Mouse (Mus musculus): ENCODE measurements at regions not wholly inside any gene's neighbourhood (a gene's known extent, or its start where the extent isn't known, plus 50 kb on each side); places are given as distances from the start of the nearest gene placed in this dataset.

DNA sequence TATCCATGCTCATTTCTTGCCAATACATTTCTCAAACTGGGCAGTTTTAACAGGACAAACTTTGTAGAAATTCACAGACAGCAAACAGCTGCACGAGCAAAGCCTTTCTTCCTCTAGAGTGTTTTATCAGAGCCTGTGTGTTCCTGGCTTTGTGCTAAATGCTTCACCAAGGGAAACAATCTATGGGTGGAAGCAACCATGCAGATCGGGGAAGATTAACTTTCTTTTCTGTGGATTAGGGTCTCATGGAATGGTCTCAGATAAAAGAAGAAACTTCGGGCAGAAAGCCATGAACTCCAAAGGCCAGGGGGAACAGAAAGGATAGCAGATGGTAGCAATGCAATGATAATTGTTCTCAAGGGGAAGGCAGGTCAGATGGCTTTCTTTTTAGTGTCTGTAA, 349.7 kb downstream of the Bckdhb start:
- 62% methylated on average over 3 of the region's 3 CpGs for WGBS
- no peak for ATAC-seq (replicated peaks; ENCODE audit: insufficient number of reproducible peaks, low FRiP score, low TSS enrichment, low read depth)
- no peak for DNase-seq (ENCODE audit: low spot score)
- Histone ChIP-seq H3K36me3 (replicated peaks; ENCODE audit: control insufficient read depth, insufficient read depth, low read depth, low read length) (no peaks in the 10 kb centered on the region), H3K4me2 (ENCODE audit: low read depth, low read length) (no peak overlapping the region), H3K4me1 (ENCODE audit: control insufficient read depth, insufficient read depth, low read length) (no peaks in the 10 kb centered on the region), H3K9me3 (replicated peaks; ENCODE audit: control insufficient read depth, low read length) (no peaks in the 10 kb centered on the region), H3K27me3 (ENCODE audit: control insufficient read depth, insufficient read depth, low read length) (no peaks in the 10 kb centered on the region), H3K9ac (replicated peaks; ENCODE audit: low read length) (no peak overlapping the region), H3K27ac (replicated peaks; ENCODE audit: low read depth, low read length) (no peak overlapping the region), H3K4me3 (ENCODE audit: low read depth, low read length) (no peak overlapping the region)

DNA sequence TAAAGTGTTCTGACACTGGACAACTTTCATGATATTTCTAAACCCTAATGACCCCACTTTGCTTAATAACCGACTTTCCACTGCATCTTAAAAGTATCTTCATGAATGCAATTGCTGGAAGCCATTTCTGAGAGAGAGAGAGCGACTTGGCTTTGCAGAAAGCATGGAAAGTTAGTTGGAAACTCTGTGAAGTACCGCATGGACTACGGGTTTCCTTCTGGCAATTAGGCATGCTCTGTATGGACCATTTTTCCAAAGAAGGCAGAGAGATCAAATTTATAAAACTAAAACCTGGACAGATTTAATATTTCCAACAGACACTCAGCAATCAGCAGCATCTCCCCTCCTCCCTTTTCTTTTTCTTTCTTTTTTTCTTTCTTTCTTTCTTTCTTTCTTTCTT, 353.4 kb downstream of the Bckdhb start:
- H3K4me3 ChIP-seq (ENCODE audit: low read depth, low read length): no peak overlapping the region
- H3K9me3 ChIP-seq (replicated peaks; ENCODE audit: control insufficient read depth, low read length): no peaks in the 10 kb centered on the region
- no peaks in the 10 kb centered on the region for H3K4me1 ChIP-seq (ENCODE audit: control insufficient read depth, insufficient read depth, low read length)
- no peak overlapping the region for H3K9ac ChIP-seq (replicated peaks; ENCODE audit: low read length)
- no peaks in the 10 kb centered on the region for H3K27me3 ChIP-seq (ENCODE audit: control insufficient read depth, insufficient read depth, low read length)
- no peak for DNase-seq (ENCODE audit: low spot score)
- no peak overlapping the region for H3K4me2 ChIP-seq (ENCODE audit: low read depth, low read length)
- no peaks in the 10 kb centered on the region for H3K36me3 ChIP-seq (replicated peaks; ENCODE audit: control insufficient read depth, insufficient read depth, low read depth, low read length)
- no peak overlapping the region for H3K27ac ChIP-seq (replicated peaks; ENCODE audit: low read depth, low read length)
- ATAC-seq (replicated peaks; ENCODE audit: insufficient number of reproducible peaks, low FRiP score, low TSS enrichment, low read depth): no peak
- 80% methylated on average over 4 of the region's 4 CpGs for WGBS

DNA sequence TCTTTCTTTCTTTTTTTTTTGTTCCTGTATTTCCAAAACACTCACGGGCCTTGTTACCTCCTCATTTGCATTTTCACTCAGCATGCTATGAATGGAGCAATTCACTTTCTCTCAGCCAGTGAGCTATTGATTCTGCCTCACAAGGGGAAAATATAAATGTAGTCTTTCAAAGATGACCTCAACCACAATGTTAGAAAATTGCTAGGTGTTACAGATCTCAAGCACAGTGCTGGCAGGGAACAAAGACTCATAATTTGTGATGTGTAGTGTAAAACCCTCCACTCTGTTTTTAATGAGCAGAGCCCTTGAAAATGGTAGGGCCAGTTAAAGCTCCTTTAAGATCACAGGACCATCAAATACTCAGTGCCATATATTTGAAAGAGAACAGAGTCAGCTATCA, 353.8 kb downstream of the Bckdhb start:
- no peak overlapping the region for H3K4me2 ChIP-seq (ENCODE audit: low read depth, low read length)
- no peak overlapping the region for H3K9ac ChIP-seq (replicated peaks; ENCODE audit: low read length)
- no peaks in the 10 kb centered on the region for H3K36me3 ChIP-seq (replicated peaks; ENCODE audit: control insufficient read depth, insufficient read depth, low read depth, low read length)
- H3K9me3 ChIP-seq (replicated peaks; ENCODE audit: control insufficient read depth, low read length): no peaks in the 10 kb centered on the region
- H3K27ac ChIP-seq (replicated peaks; ENCODE audit: low read depth, low read length): no peak overlapping the region
- ATAC-seq (replicated peaks; ENCODE audit: insufficient number of reproducible peaks, low FRiP score, low TSS enrichment, low read depth): no peak
- H3K4me1 ChIP-seq (ENCODE audit: control insufficient read depth, insufficient read depth, low read length): no peaks in the 10 kb centered on the region
- no peak overlapping the region for H3K4me3 ChIP-seq (ENCODE audit: low read depth, low read length)
- H3K27me3 ChIP-seq (ENCODE audit: control insufficient read depth, insufficient read depth, low read length): no peaks in the 10 kb centered on the region
- 15% methylated on average over 1 of the region's 1 CpGs for WGBS
- DNase-seq (ENCODE audit: low spot score): no peak

DNA sequence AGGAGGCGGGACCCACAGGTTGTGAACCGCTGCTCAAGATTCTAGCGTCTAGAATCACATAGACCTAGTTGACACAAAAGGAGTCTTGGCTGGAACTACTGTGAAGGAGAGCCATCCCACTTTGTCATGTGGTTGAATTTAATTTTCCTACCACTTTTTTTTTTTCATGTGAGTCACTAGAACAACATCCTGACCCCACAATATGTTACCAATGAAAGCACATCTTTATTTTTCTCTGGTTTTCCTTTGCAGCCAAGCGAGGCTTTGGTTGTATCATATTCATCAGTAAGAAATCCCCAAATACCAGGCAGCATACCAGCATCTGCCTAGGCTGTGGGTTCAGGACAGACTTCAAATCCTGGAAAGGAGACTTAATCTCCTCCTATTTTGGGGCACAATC, 356.0 kb downstream of the Bckdhb start:
- Histone ChIP-seq H3K4me2 (ENCODE audit: low read depth, low read length) (no peak overlapping the region), H3K4me3 (ENCODE audit: low read depth, low read length) (no peak overlapping the region), H3K9ac (replicated peaks; ENCODE audit: low read length) (no peak overlapping the region), H3K36me3 (replicated peaks; ENCODE audit: control insufficient read depth, insufficient read depth, low read depth, low read length) (no peaks in the 10 kb centered on the region), H3K27ac (replicated peaks; ENCODE audit: low read depth, low read length) (no peak overlapping the region), H3K4me1 (ENCODE audit: control insufficient read depth, insufficient read depth, low read length) (no peaks in the 10 kb centered on the region), H3K27me3 (ENCODE audit: control insufficient read depth, insufficient read depth, low read length) (no peaks in the 10 kb centered on the region), H3K9me3 (replicated peaks; ENCODE audit: control insufficient read depth, low read length) (no peaks in the 10 kb centered on the region)
- WGBS: 94% methylated on average over 4 of the region's 4 CpGs
- no peak for ATAC-seq (replicated peaks; ENCODE audit: insufficient number of reproducible peaks, low FRiP score, low TSS enrichment, low read depth)
- no peak for DNase-seq (ENCODE audit: low spot score)

DNA sequence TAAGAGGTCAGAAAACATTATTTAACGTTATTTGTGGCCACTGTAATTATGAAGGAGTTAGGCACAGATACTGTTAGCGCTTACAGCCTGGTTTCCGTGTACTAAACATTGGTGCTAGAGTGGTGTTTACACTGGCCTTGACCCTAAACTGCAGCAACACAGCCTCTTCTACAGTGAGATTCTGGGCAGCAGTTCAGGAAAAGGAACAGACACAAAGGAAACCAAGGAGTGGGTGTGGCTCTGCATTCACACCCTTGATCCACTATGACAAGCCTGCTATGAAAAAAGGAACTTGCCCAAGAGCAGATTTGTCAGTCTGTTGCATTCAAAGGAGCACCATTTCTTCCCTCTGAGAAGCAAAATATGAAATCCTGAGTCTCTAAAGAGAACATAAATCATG, 356.7 kb downstream of the Bckdhb start:
- ATAC-seq (replicated peaks; ENCODE audit: insufficient number of reproducible peaks, low FRiP score, low TSS enrichment, low read depth) (no peak), DNase-seq (ENCODE audit: low spot score) (no peak)
- H3K4me1 ChIP-seq (ENCODE audit: control insufficient read depth, insufficient read depth, low read length): no peaks in the 10 kb centered on the region
- H3K27me3 ChIP-seq (ENCODE audit: control insufficient read depth, insufficient read depth, low read length): no peaks in the 10 kb centered on the region
- no peaks in the 10 kb centered on the region for H3K9me3 ChIP-seq (replicated peaks; ENCODE audit: control insufficient read depth, low read length)
- no peak overlapping the region for H3K4me3 ChIP-seq (ENCODE audit: low read depth, low read length)
- no peak overlapping the region for H3K27ac ChIP-seq (replicated peaks; ENCODE audit: low read depth, low read length)
- 73% methylated on average over 3 of the region's 3 CpGs for WGBS
- H3K9ac ChIP-seq (replicated peaks; ENCODE audit: low read length): no peak overlapping the region
- no peaks in the 10 kb centered on the region for H3K36me3 ChIP-seq (replicated peaks; ENCODE audit: control insufficient read depth, insufficient read depth, low read depth, low read length)
- no peak overlapping the region for H3K4me2 ChIP-seq (ENCODE audit: low read depth, low read length)

DNA sequence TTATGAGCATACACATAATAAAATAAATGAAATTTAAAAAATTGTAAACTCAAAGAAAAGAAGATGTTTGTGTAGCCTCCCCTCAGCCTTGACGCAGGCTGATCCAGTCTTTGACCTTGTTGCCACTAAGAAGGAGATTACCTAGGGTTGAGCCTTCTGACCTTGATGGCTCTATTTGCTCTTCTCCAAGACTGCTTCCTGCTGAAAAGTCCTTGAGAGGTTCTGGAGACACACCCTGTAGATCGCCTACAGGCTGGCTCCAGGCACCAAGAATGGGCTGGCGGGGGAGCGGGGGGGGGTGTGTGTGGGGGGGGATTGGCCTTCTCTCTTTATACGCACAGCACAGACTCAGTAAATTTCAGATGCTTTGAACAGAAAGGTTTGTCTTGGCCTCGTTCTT, 358.4 kb downstream of the Bckdhb start:
- no peak overlapping the region for H3K9ac ChIP-seq (replicated peaks; ENCODE audit: low read length)
- H3K27ac ChIP-seq (replicated peaks; ENCODE audit: low read depth, low read length): no peak overlapping the region
- H3K4me2 ChIP-seq (ENCODE audit: low read depth, low read length): no peak overlapping the region
- 85% methylated on average over 6 of the region's 6 CpGs for WGBS
- no peaks in the 10 kb centered on the region for H3K4me1 ChIP-seq (ENCODE audit: control insufficient read depth, insufficient read depth, low read length)
- no peak overlapping the region for H3K4me3 ChIP-seq (ENCODE audit: low read depth, low read length)
- H3K9me3 ChIP-seq (replicated peaks; ENCODE audit: control insufficient read depth, low read length): no peaks in the 10 kb centered on the region
- no peaks in the 10 kb centered on the region for H3K27me3 ChIP-seq (ENCODE audit: control insufficient read depth, insufficient read depth, low read length)
- ATAC-seq (replicated peaks; ENCODE audit: insufficient number of reproducible peaks, low FRiP score, low TSS enrichment, low read depth): no peak
- no peak for DNase-seq (ENCODE audit: low spot score)
- H3K36me3 ChIP-seq (replicated peaks; ENCODE audit: control insufficient read depth, insufficient read depth, low read depth, low read length): no peaks in the 10 kb centered on the region

DNA sequence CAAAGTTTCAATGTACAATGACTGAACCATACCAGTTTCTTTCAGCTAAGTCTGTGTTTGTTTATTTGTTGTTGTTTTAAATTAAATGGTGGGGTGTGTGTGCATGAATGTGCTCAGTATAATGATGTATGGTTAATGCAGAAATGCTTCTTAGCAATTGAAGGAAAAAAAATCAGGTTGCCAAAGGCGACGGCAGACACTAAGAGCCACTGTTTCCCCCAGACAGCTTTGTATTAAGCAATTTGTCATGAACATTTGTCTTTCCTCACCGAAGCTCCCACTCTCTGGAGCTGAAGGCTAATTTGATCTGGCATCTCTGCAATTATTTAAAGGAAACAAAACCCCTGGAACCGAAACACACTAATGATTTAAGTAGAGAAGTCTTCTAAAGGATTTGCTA, 360.7 kb downstream of the Bckdhb start:
- H3K4me1 ChIP-seq (ENCODE audit: control insufficient read depth, insufficient read depth, low read length): no peaks in the 10 kb centered on the region
- no peak overlapping the region for H3K9ac ChIP-seq (replicated peaks; ENCODE audit: low read length)
- no peak overlapping the region for H3K4me2 ChIP-seq (ENCODE audit: low read depth, low read length)
- DNase-seq (ENCODE audit: low spot score) (no peak), ATAC-seq (replicated peaks; ENCODE audit: insufficient number of reproducible peaks, low FRiP score, low TSS enrichment, low read depth) (no peak)
- WGBS: 45% methylated on average over 4 of the region's 4 CpGs
- H3K9me3 ChIP-seq (replicated peaks; ENCODE audit: control insufficient read depth, low read length): no peaks in the 10 kb centered on the region
- no peak overlapping the region for H3K4me3 ChIP-seq (ENCODE audit: low read depth, low read length)
- no peaks in the 10 kb centered on the region for H3K27me3 ChIP-seq (ENCODE audit: control insufficient read depth, insufficient read depth, low read length)
- H3K36me3 ChIP-seq (replicated peaks; ENCODE audit: control insufficient read depth, insufficient read depth, low read depth, low read length): no peaks in the 10 kb centered on the region
- H3K27ac ChIP-seq (replicated peaks; ENCODE audit: low read depth, low read length): no peak overlapping the region

DNA sequence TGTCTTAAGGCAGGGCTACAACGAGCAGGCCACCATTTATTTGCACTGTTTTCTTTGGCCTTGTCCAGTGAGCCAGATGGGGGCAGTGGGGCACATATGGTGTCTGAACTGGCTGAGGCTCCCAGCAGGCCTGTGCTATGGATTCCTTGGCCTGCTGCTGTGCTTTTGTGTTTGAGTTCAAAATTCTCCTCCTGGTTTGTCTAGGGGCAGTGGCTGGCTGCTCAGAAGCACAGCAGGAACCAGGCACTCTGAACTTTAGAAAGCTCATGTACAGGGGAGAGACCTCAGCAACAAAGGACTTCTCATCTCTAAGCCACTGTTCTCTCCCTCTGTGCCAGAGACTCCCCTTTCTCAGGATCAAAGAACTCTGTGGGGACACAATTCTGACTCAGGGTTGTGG, 370.9 kb downstream of the Bckdhb start:
- WGBS: 28% methylated on average over 1 of the region's 1 CpGs
- Histone ChIP-seq H3K4me2 (ENCODE audit: low read depth, low read length) (no peak overlapping the region), H3K4me1 (ENCODE audit: control insufficient read depth, insufficient read depth, low read length) (no peaks in the 10 kb centered on the region), H3K9ac (replicated peaks; ENCODE audit: low read length) (no peak overlapping the region), H3K9me3 (replicated peaks; ENCODE audit: control insufficient read depth, low read length) (no peaks in the 10 kb centered on the region), H3K36me3 (replicated peaks; ENCODE audit: control insufficient read depth, insufficient read depth, low read depth, low read length) (no peaks in the 10 kb centered on the region), H3K4me3 (ENCODE audit: low read depth, low read length) (no peak overlapping the region), H3K27me3 (ENCODE audit: control insufficient read depth, insufficient read depth, low read length) (no peaks in the 10 kb centered on the region), H3K27ac (replicated peaks; ENCODE audit: low read depth, low read length) (no peak overlapping the region)
- DNase-seq (ENCODE audit: low spot score) (no peak), ATAC-seq (replicated peaks; ENCODE audit: insufficient number of reproducible peaks, low FRiP score, low TSS enrichment, low read depth) (no peak)

DNA sequence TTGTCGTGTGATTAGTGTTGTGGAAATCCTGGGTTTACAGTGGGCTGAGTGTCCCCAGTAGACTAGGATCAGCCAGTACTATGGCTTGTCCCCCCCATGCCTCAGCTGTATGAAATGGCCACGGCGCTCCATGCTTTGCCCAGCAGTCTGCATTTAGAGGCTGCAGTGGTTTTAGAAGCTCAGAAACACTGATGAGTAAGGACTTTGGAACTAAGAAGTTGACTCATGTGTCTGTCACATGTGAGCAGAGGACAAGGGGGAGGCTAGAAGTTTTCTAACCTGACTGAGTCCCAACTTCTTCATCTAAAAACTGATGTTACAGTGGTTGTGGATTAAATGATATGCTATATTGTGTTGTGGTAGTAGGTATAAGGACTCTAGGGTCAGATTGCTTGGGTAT, 371.5 kb downstream of the Bckdhb start:
- H3K4me1 ChIP-seq (ENCODE audit: control insufficient read depth, insufficient read depth, low read length): no peaks in the 10 kb centered on the region
- no peak overlapping the region for H3K27ac ChIP-seq (replicated peaks; ENCODE audit: low read depth, low read length)
- H3K27me3 ChIP-seq (ENCODE audit: control insufficient read depth, insufficient read depth, low read length): no peaks in the 10 kb centered on the region
- no peak overlapping the region for H3K9ac ChIP-seq (replicated peaks; ENCODE audit: low read length)
- no peak for DNase-seq (ENCODE audit: low spot score)
- 72% methylated on average over 3 of the region's 3 CpGs for WGBS
- no peaks in the 10 kb centered on the region for H3K36me3 ChIP-seq (replicated peaks; ENCODE audit: control insufficient read depth, insufficient read depth, low read depth, low read length)
- no peak overlapping the region for H3K4me3 ChIP-seq (ENCODE audit: low read depth, low read length)
- no peak overlapping the region for H3K4me2 ChIP-seq (ENCODE audit: low read depth, low read length)
- ATAC-seq (replicated peaks; ENCODE audit: insufficient number of reproducible peaks, low FRiP score, low TSS enrichment, low read depth): no peak
- no peaks in the 10 kb centered on the region for H3K9me3 ChIP-seq (replicated peaks; ENCODE audit: control insufficient read depth, low read length)
